Mouse (Mus musculus) heart, embryonic 16.5 days (tissue): ENCODE measurements around the gene Dst. TPM values are rescaled to one million over a fixed set of nuclear protein-coding genes. Genes with fewer than 3 reads are reported as not detected.

Source experiments
- ATAC-seq: fragments of 200-750 bp; cut with Nextera tagmentation; replicated peaks from 2 replicates; pipeline ENCODE4 v1.8.0; 2017; ENCODE audit warnings: moderate number of reproducible peaks; ENCODE audit not compliant: insufficient read depth, low FRiP score; ENCODE audit errors: extremely low read depth
- H3K27ac ChIP-seq: fragments of 300-500 bp; sonication (generic); 2 replicates; pipeline ENCODE4 v1.5.1; 2014; ENCODE audit warnings: mild to moderate bottlenecking, low read length, control low read depth, moderate library complexity
- H3K27me3 ChIP-seq: fragments of 300-500 bp; sonication (generic); 2 replicates; pipeline ENCODE4 v1.6.1; 2014; ENCODE audit warnings: low read length, mixed read lengths; ENCODE audit not compliant: control insufficient read depth, insufficient read depth
- H3K36me3 ChIP-seq: fragments of 300-500 bp; sonication (generic); 2 replicates; pipeline ENCODE4 v1.6.1; 2014; ENCODE audit not compliant: control insufficient read depth, insufficient read depth
- H3K4me1 ChIP-seq: fragments of 300-500 bp; sonication (generic); 2 replicates; pipeline ENCODE4 v1.6.1; 2014; ENCODE audit warnings: low read length, mixed read lengths; ENCODE audit not compliant: control insufficient read depth, insufficient read depth
- H3K4me2 ChIP-seq: fragments of 300-500 bp; sonication (generic); 2 replicates; pipeline ENCODE4 v1.6.1; 2014; ENCODE audit warnings: low read depth, mild to moderate bottlenecking, control low read depth, low read length
- H3K4me3 ChIP-seq: fragments of 300-500 bp; sonication (generic); 2 replicates; pipeline ENCODE4 v1.5.1; 2014; ENCODE audit warnings: mild to moderate bottlenecking, control low read depth, low read length
- H3K9ac ChIP-seq: fragments of 300-500 bp; sonication (generic); 2 replicates; pipeline ENCODE4 v1.6.1; 2014; ENCODE audit warnings: low read length, control low read depth
- H3K9me3 ChIP-seq: fragments of 300-500 bp; sonication (generic); replicated peaks from 2 replicates; pipeline ENCODE4 v1.6.1; 2016; ENCODE audit warnings: low read length; ENCODE audit not compliant: control insufficient read depth
- WGBS: fragments of 180-500 bp; shearing (Covaris S2); extraction: QIAGEN DNeasy Blood & Tissue Kit; methylation state at CpG from one replicate; pipeline ENCODE4 v1.1.7; 2014; 5-methylcytosine and 5-hydroxymethylcytosine counted together
- polyA plus RNA-seq: library from polyadenylated mRNA; unstranded; fragments of >200 nt; fragmentation: Nextera tagmentation; extraction: Ambion mirVana; gene quantifications from 2 replicates; pipeline ENCODE4 v1.2.1, GENCODE M21; 2015

Gene Dst
- polyA plus RNA-seq, 1 experiment from 2014 or later: 23.1 TPM

- no peak for ATAC-seq
- H3K4me1 ChIP-seq: peaks cover 3% of the 10 kb centered on the region
- H3K9me3 ChIP-seq: no peaks in the 10 kb centered on the region
- H3K4me3 ChIP-seq: no peak overlapping the region
- peaks cover 49% of the 10 kb centered on the region for H3K36me3 ChIP-seq
- no peak overlapping the region for H3K4me2 ChIP-seq
- H3K27me3 ChIP-seq: no peaks in the 10 kb centered on the region
- WGBS: 87% methylated on average over 19 of the region's 19 CpGs
- H3K9ac ChIP-seq: no peak overlapping the region
- H3K27ac ChIP-seq: no peak overlapping the region
Measured at GRCm38 (mm10) chr1:34179756-34180155, 271.7 kb downstream of the Dst start.

DNA sequence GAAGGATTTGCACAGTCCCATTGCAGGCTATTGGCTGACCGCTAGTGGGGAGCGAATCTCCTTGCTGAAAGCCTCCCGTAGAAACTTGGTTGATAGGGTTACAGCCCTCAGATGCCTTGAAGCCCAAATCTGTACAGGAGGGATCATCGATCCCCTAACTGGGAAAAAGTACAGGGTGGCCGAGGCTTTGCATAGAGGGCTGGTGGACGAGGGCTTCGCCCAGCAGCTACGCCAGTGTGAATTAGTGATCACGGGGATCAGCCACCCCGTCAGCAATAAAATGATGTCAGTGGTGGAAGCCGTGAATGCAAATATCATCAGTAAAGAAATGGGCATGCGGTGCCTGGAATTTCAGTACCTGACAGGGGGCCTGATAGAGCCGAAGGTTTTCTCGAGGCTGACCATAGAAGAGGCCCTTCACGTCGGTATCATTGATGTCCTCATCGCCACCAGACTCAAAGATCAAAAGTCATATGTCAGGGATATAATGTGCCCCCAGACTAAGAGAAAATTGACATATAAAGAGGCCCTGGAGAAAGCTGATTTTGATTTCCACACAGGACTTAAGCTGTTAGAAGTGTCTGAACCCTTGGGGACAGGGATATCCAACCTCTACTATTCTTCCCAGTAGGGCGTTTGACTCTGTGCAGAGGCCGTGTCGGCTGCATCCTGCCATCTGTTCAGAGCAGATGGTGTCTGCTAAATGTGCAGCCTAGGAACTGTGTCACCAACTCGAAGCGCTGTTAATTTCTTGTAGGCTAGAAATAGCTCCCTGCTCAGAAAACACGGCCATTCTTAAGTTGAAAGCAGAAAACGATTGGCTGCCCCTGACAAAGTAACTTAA is 274.6 kb downstream of the Dst start:
- Histone ChIP-seq H3K9me3 (no peaks in the 10 kb centered on the region), H3K4me3 (no peak overlapping the region), H3K4me1 (peaks cover 3% of the 10 kb centered on the region), H3K27me3 (no peaks in the 10 kb centered on the region), H3K4me2 (no peak overlapping the region), H3K27ac (no peak overlapping the region), H3K9ac (no peak overlapping the region), H3K36me3 (peaks cover 44% of the 10 kb centered on the region)
- no peak for ATAC-seq
- 80% methylated on average over 24 of the region's 24 CpGs for WGBS

- H3K9ac ChIP-seq: no peak overlapping the region
- H3K27ac ChIP-seq: no peak overlapping the region
- H3K36me3 ChIP-seq: peaks cover 36% of the 10 kb centered on the region
- H3K4me2 ChIP-seq: no peak overlapping the region
- peaks cover 3% of the 10 kb centered on the region for H3K4me1 ChIP-seq
- H3K4me3 ChIP-seq: no peak overlapping the region
- ATAC-seq: no peak
- no peaks in the 10 kb centered on the region for H3K27me3 ChIP-seq
- H3K9me3 ChIP-seq: no peaks in the 10 kb centered on the region
- WGBS: 92% methylated on average over 12 of the region's 12 CpGs
Measured at GRCm38 (mm10) chr1:34183250-34183926, 275.4 kb downstream of the Dst start.

- Histone ChIP-seq H3K36me3 (peaks cover 27% of the 10 kb centered on the region), H3K4me2 (no peak overlapping the region), H3K4me1 (peaks cover 3% of the 10 kb centered on the region), H3K27me3 (no peaks in the 10 kb centered on the region), H3K27ac (no peak overlapping the region), H3K9me3 (no peaks in the 10 kb centered on the region), H3K4me3 (no peak overlapping the region), H3K9ac (no peak overlapping the region)
- 41% methylated on average over 6 of the region's 6 CpGs for WGBS
- no peak; the same call in 1 of the 2 replicates for ATAC-seq
Measured at GRCm38 (mm10) chr1:34184266-34184665, 276.2 kb downstream of the Dst start.

DNA sequence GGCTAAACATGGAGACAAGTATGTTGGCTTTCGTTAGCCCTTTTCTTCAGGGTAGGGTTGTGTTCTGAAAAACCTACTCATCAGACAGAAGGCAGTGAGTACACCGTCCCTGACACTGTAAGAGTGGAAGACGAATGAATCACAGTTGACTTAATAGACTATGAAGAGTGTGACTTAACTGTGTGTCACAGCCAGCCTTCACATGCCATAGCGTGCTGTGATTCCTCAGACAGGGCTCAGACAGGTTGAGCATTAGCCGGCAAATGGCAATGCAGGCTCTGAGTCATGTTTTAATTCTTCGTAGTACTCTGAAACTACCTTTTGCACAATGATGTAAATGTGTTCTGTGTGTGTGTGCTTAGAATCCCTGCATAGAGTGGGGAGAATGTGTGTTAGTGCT is 278.0 kb downstream of the Dst start:
- WGBS: 85% methylated on average over 6 of the region's 6 CpGs
- no peak overlapping the region for H3K4me2 ChIP-seq

GRCm38 (mm10) chr1:34187501-34187900 is 279.5 kb downstream of the Dst start:
- Histone ChIP-seq H3K4me2 (no peak overlapping the region), H3K27me3 (no peaks in the 10 kb centered on the region), H3K27ac (no peak overlapping the region), H3K9me3 (no peaks in the 10 kb centered on the region), H3K4me1 (peaks cover 3% of the 10 kb centered on the region), H3K4me3 (no peak overlapping the region), H3K36me3 (peaks cover 17% of the 10 kb centered on the region), H3K9ac (no peak overlapping the region)
- no peak for ATAC-seq
- WGBS: 56% methylated on average over 5 of the region's 5 CpGs

More for the DNA sequence above, 278.0 kb downstream of the Dst start:
- Histone ChIP-seq H3K9ac (no peak overlapping the region), H3K27me3 (no peaks in the 10 kb centered on the region), H3K36me3 (peaks cover 14% of the 10 kb centered on the region), H3K27ac (no peak overlapping the region), H3K4me1 (peaks cover 3% of the 10 kb centered on the region), H3K4me3 (no peak overlapping the region), H3K9me3 (no peaks in the 10 kb centered on the region)
- no peak for ATAC-seq

GRCm38 (mm10) chr1:34188721-34189236 is 280.8 kb downstream of the Dst start:
- Histone ChIP-seq H3K27ac (no peak overlapping the region), H3K4me2 (no peak overlapping the region), H3K27me3 (no peaks in the 10 kb centered on the region), H3K36me3 (peaks cover 25% of the 10 kb centered on the region), H3K4me1 (peaks cover 3% of the 10 kb centered on the region), H3K9ac (no peak overlapping the region), H3K4me3 (no peak overlapping the region), H3K9me3 (no peaks in the 10 kb centered on the region)
- ATAC-seq: no peak
- WGBS: 77% methylated on average over 16 of the region's 16 CpGs

- H3K36me3 ChIP-seq: peaks cover 25% of the 10 kb centered on the region
- no peak overlapping the region for H3K9ac ChIP-seq
- no peaks in the 10 kb centered on the region for H3K9me3 ChIP-seq
- no peaks in the 10 kb centered on the region for H3K27me3 ChIP-seq
- H3K4me3 ChIP-seq: no peak overlapping the region
- peaks cover 1% of the 10 kb centered on the region for H3K4me1 ChIP-seq
- ATAC-seq: no peak
- no peak overlapping the region for H3K27ac ChIP-seq
- WGBS: 56% methylated on average over 14 of the region's 14 CpGs
- H3K4me2 ChIP-seq: no peak overlapping the region
Measured at GRCm38 (mm10) chr1:34189318-34189717, 281.3 kb downstream of the Dst start.

DNA sequence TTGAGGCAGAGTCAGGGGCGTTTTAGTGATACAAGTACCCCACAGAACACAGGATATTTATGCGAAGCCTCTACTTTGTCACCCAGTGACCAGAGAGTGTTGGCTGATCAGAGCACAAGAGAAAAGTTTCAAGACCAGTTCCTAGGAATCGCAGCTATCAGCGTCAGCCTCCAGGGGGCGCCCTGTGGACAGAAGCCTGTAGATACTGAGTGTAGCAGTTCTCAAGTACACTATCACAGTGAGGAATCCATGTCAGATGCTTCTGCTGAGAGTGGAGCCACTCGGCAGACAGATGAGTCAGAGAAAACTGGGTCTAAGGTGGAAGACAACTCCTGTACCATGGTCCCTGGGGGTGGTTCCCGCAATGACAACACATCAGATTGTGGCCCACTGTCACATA is 281.9 kb downstream of the Dst start:
- Histone ChIP-seq H3K4me2 (no peak overlapping the region), H3K4me1 (no peaks in the 10 kb centered on the region), H3K4me3 (no peak overlapping the region), H3K9ac (no peak overlapping the region), H3K27me3 (no peaks in the 10 kb centered on the region), H3K36me3 (peaks cover 25% of the 10 kb centered on the region), H3K9me3 (no peaks in the 10 kb centered on the region), H3K27ac (no peak overlapping the region)
- peak; percentile 23; the same call in 1 of the 2 replicates for ATAC-seq
- 57% methylated on average over 7 of the region's 7 CpGs for WGBS
